Mouse (Mus musculus) megakaryocyte, embryonic 14.5 days (primary cell): ENCODE results near the gene Foxd3.

Source experiments
- FLI1 ChIP-seq: IDR thresholded peaks from 2 replicates; pipeline ENCODE4 v1.6.1; 2012; ENCODE audit warnings: low read length, inconsistent platforms, mixed read lengths
- GATA1 ChIP-seq: IDR thresholded peaks from 3 replicates; pipeline ENCODE4 v1.6.1; 2012; ENCODE audit warnings: mixed read lengths, low read length, inconsistent platforms, borderline replicate concordance

DNA sequence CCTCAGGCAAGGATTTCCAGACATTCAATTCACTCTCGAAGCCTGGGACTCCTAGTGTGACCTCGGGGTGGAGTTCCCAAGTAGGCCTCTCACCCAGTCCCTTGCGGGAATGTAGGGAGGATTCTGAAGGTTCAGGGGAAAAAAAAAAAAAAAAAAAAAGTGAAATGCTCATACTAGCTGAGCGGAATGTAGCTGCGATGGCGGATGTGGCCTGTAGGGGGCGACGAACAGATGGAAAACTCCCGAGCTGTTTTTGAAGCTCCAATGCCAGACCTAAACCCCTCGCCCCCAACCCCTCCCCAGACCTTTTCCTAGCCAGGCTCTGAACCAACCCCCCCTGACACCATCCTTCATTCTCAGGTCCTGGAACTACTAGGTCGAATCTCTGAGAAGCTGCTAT, 4.9 kb downstream of the Foxd3 start:
- no peak for TF ChIP-seq GATA1
- TF ChIP-seq FLI1, result no peak
